Mouse (Mus musculus) kidney, adult 18-20 months (tissue): Measurements from ENCODE around the gene 4930524N10Rik.

Experiments used
- DNase-seq: peaks from one replicate; pipeline ENCODE4 v3.0.0; 2021

4930524N10Rik gene

GRCm38 (mm10) chrX:154343292-154343691 lies at the start of gene 4930524N10Rik:
4930524N10Rik (minus strand) TSS chrX:154343392.
- no peak for DNase-seq

GRCm38 (mm10) chrX:154350042-154350441 lies 6.8 kb upstream of the 4930524N10Rik start:
- DNase-seq = no peak

GRCm38 (mm10) chrX:154349302-154350041 lies 6.3 kb upstream of the 4930524N10Rik start:
- DNase-seq = no peak

GRCm38 (mm10) chrX:154347933-154348332 lies 4.7 kb upstream of the 4930524N10Rik start:
- no peak for DNase-seq
